Mouse (Mus musculus): ENCODE results near the gene Ccdc66. TPM values are rescaled to one million over a fixed set of nuclear protein-coding genes. Genes with fewer than 3 reads are reported as not detected.

The Ccdc66 gene
- polyA plus RNA-seq, 1 experiment, result 1.4 TPM

GRCm38 (mm10) chr14:27493516-27493915 lies 14.7 kb downstream of the Ccdc66 start:
- Histone ChIP-seq H3K4me3 (ENCODE audit: extremely low read depth, insufficient read depth, insufficient read length) (no peak overlapping the region), H3K27me3 (ENCODE audit: control insufficient read depth, insufficient read depth, low read length) (no peaks in the 10 kb centered on the region), H3K4me1 (ENCODE audit: control insufficient read depth, insufficient read depth, insufficient read length) (no peaks in the 10 kb centered on the region; the same call in 1 of the 2 replicates), H3K36me3 (ENCODE audit: control insufficient read depth, insufficient read depth, low read length) (peaks cover 29% of the 10 kb centered on the region), H3K27ac (ENCODE audit: insufficient read depth, low read length) (no peak overlapping the region)
- TF ChIP-seq CTCF (IDR thresholded peaks at IDR 0.05; ENCODE audit: extremely low read depth, insufficient read depth, insufficient read length, insufficient replicate concordance), result no peak
- no peak for TF ChIP-seq POLR2A (IDR thresholded peaks at IDR 0.05; ENCODE audit: low read depth, low read length)
- no peak for DNase-seq (ENCODE audit: low read depth in 1 of 2, low spot score in 2 of 2)
- WGBS, result 93% methylated on average over 4 of the region's 4 CpGs

GRCm38 (mm10) chr14:27491399-27491798 lies 16.9 kb downstream of the Ccdc66 start:
- WGBS, result 92% methylated on average over 5 of the region's 5 CpGs
- no peak overlapping the region for H3K27ac ChIP-seq (ENCODE audit: insufficient read depth, low read length)
- TF ChIP-seq CTCF (IDR thresholded peaks at IDR 0.05; ENCODE audit: extremely low read depth, insufficient read depth, insufficient read length, insufficient replicate concordance) (no peak), POLR2A (IDR thresholded peaks at IDR 0.05; ENCODE audit: low read depth, low read length) (no peak)
- no peaks in the 10 kb centered on the region; the same call in 1 of the 2 replicates for H3K4me1 ChIP-seq (ENCODE audit: control insufficient read depth, insufficient read depth, insufficient read length)
- peaks cover 33% of the 10 kb centered on the region for H3K36me3 ChIP-seq (ENCODE audit: control insufficient read depth, insufficient read depth, low read length)
- H3K4me3 ChIP-seq (ENCODE audit: extremely low read depth, insufficient read depth, insufficient read length), result no peak overlapping the region
- no peak for DNase-seq (ENCODE audit: low read depth in 1 of 2, low spot score in 2 of 2)
- H3K27me3 ChIP-seq (ENCODE audit: control insufficient read depth, insufficient read depth, low read length), result no peaks in the 10 kb centered on the region

GRCm38 (mm10) chr14:27446963-27447362 lies 61.3 kb downstream of the Ccdc66 start:
- Histone ChIP-seq H3K4me3 (ENCODE audit: extremely low read depth, insufficient read depth, insufficient read length) (no peak overlapping the region), H3K27me3 (ENCODE audit: control insufficient read depth, insufficient read depth, low read length) (no peaks in the 10 kb centered on the region), H3K4me1 (ENCODE audit: control insufficient read depth, insufficient read depth, insufficient read length) (no peaks in the 10 kb centered on the region), H3K36me3 (ENCODE audit: control insufficient read depth, insufficient read depth, low read length) (peaks cover 17% of the 10 kb centered on the region), H3K27ac (ENCODE audit: insufficient read depth, low read length) (no peak overlapping the region)
- TF ChIP-seq CTCF (IDR thresholded peaks at IDR 0.05; ENCODE audit: extremely low read depth, insufficient read depth, insufficient read length, insufficient replicate concordance), result no peak
- TF ChIP-seq POLR2A (IDR thresholded peaks at IDR 0.05; ENCODE audit: low read depth, low read length), result no peak
- WGBS, result 87% methylated on average over 4 of the region's 4 CpGs
- DNase-seq (ENCODE audit: low read depth in 1 of 2, low spot score in 2 of 2), result no peak

- Histone ChIP-seq H3K4me1 (ENCODE audit: control insufficient read depth, insufficient read depth, insufficient read length) (no peaks in the 10 kb centered on the region), H3K27ac (ENCODE audit: insufficient read depth, low read length) (no peak overlapping the region), H3K27me3 (ENCODE audit: control insufficient read depth, insufficient read depth, low read length) (no peaks in the 10 kb centered on the region), H3K36me3 (ENCODE audit: control insufficient read depth, insufficient read depth, low read length) (peaks cover 22% of the 10 kb centered on the region), H3K4me3 (ENCODE audit: extremely low read depth, insufficient read depth, insufficient read length) (no peak overlapping the region)
- no peak for DNase-seq (ENCODE audit: low read depth in 1 of 2, low spot score in 2 of 2)
- WGBS, result 88% methylated on average over 2 of the region's 2 CpGs
- TF ChIP-seq POLR2A (IDR thresholded peaks at IDR 0.05; ENCODE audit: low read depth, low read length), result no peak
Measured at GRCm38 (mm10) chr14:27444851-27445281, 63.4 kb downstream of the Ccdc66 start.

- Histone ChIP-seq H3K36me3 (ENCODE audit: control insufficient read depth, insufficient read depth, low read length) (peaks cover 13% of the 10 kb centered on the region), H3K27me3 (ENCODE audit: control insufficient read depth, insufficient read depth, low read length) (no peaks in the 10 kb centered on the region), H3K4me1 (ENCODE audit: control insufficient read depth, insufficient read depth, insufficient read length) (no peaks in the 10 kb centered on the region), H3K4me3 (ENCODE audit: extremely low read depth, insufficient read depth, insufficient read length) (no peak overlapping the region), H3K27ac (ENCODE audit: insufficient read depth, low read length) (no peak overlapping the region)
- TF ChIP-seq POLR2A (IDR thresholded peaks at IDR 0.05; ENCODE audit: low read depth, low read length), result no peak
- no peak for TF ChIP-seq CTCF (IDR thresholded peaks at IDR 0.05; ENCODE audit: extremely low read depth, insufficient read depth, insufficient read length, insufficient replicate concordance)
- DNase-seq (ENCODE audit: low read depth in 1 of 2, low spot score in 2 of 2), result no peak
Measured at GRCm38 (mm10) chr14:27440921-27441320, 67.3 kb downstream of the Ccdc66 start.

GRCm38 (mm10) chr14:27436826-27437225 lies 71.4 kb downstream of the Ccdc66 start:
- peaks cover 5% of the 10 kb centered on the region for H3K36me3 ChIP-seq (ENCODE audit: control insufficient read depth, insufficient read depth, low read length)
- H3K4me3 ChIP-seq (ENCODE audit: extremely low read depth, insufficient read depth, insufficient read length), result no peak overlapping the region
- no peaks in the 10 kb centered on the region for H3K4me1 ChIP-seq (ENCODE audit: control insufficient read depth, insufficient read depth, insufficient read length)
- no peak for TF ChIP-seq POLR2A (IDR thresholded peaks at IDR 0.05; ENCODE audit: low read depth, low read length)
- no peak for TF ChIP-seq CTCF (IDR thresholded peaks at IDR 0.05; ENCODE audit: extremely low read depth, insufficient read depth, insufficient read length, insufficient replicate concordance)
- H3K27me3 ChIP-seq (ENCODE audit: control insufficient read depth, insufficient read depth, low read length), result no peaks in the 10 kb centered on the region
- 94% methylated on average over 3 of the region's 3 CpGs for WGBS
- no peak overlapping the region for H3K27ac ChIP-seq (ENCODE audit: insufficient read depth, low read length)
- no peak for DNase-seq (ENCODE audit: low read depth in 1 of 2, low spot score in 2 of 2)

GRCm38 (mm10) chr14:27436116-27436515 lies 72.1 kb downstream of the Ccdc66 start:
- Histone ChIP-seq H3K4me3 (ENCODE audit: extremely low read depth, insufficient read depth, insufficient read length) (no peak overlapping the region), H3K36me3 (ENCODE audit: control insufficient read depth, insufficient read depth, low read length) (peaks cover 5% of the 10 kb centered on the region), H3K27ac (ENCODE audit: insufficient read depth, low read length) (no peak overlapping the region), H3K27me3 (ENCODE audit: control insufficient read depth, insufficient read depth, low read length) (no peaks in the 10 kb centered on the region), H3K4me1 (ENCODE audit: control insufficient read depth, insufficient read depth, insufficient read length) (no peaks in the 10 kb centered on the region)
- WGBS, result 96% methylated on average over 1 of the region's 1 CpGs
- TF ChIP-seq CTCF (IDR thresholded peaks at IDR 0.05; ENCODE audit: extremely low read depth, insufficient read depth, insufficient read length, insufficient replicate concordance), result no peak
- no peak for TF ChIP-seq POLR2A (IDR thresholded peaks at IDR 0.05; ENCODE audit: low read depth, low read length)
- no peak for DNase-seq (ENCODE audit: low read depth in 1 of 2, low spot score in 2 of 2)

Measured in spleen, adult 2 months (tissue).